Mouse (Mus musculus): ENCODE data around the gene Ovch2. TPM values are rescaled to one million over a fixed set of nuclear protein-coding genes. Genes with fewer than 3 reads are reported as not detected.

Gene Ovch2
- not detected in 2 replicates for polyA plus RNA-seq (2012)

DNA sequence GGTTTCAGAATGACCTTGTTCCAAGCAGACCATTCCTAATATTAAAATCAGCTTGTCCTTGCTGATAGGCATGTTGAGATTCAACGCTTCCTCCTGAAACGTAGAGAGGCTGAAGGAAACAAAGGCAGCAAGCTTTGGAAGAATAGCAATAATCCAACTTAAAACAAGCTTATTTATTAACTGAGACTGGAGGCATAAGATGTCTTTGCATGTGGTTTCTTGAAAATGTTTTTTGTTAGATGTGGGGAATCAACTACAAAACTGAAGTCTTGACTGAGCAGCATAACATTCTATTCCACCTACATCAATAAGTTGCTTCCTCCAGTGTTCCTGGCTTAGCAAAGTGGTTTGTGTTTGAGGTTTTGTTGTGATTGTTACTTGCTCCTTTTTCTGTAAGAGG is at the start of gene Ovch2:
Gene Ovch2 (minus strand): TSS at position 101 of the 400 bp plus-strand sequence.

DNA sequence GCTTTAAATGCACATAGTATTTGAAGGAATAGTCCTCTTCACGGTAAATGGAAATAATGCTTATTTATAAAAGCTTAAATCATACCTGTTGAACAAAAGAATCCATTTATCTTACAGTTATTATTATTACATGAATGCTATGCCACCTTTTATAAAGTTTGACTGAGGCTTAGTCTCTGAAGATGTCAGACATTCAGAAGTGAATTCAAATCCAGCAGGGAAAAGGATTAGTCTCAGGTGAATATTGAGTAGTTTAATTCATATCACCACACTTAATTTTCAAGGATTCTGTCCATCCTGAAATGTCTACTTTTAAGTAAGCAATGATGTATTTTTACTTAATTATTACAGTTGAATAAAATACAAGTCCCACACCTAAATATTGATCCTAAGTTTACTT is 46.4 kb upstream of the Ovch2 start, which contains the start of gene Olfr470:
Gene Olfr470 (minus strand): TSS at position 101 of the 400 bp plus-strand sequence.

GRCm38 (mm10) chr7:107825441-107825840 is 24.4 kb upstream of the Ovch2 start, which contains the start of gene Olfr469:
TSS of gene Olfr469 (minus strand) at chr7:107825541.

GRCm38 (mm10) chr7:107811963-107812362 is 11.0 kb upstream of the Ovch2 start, which contains the start of gene Olfr467:
TSS of gene Olfr467 (plus strand) at chr7:107812263.

GRCm38 (mm10) chr7:107757308-107758151 is 43.5 kb downstream of the Ovch2 start, which contains the start of gene Cyb5r2:
TSS of gene Cyb5r2 (minus strand) at chr7:107758032.

Other genes starting within 250 kb of the Ovch2 start
- not detected in 2 replicates for gene Olfml1, start 233.8 kb downstream of the Ovch2 start, polyA plus RNA-seq (2012)
- 1.7 and 1.9 TPM in 2 replicates for gene Ppfibp2, start 206.0 kb downstream of the Ovch2 start, polyA plus RNA-seq (2012)
- not detected in 2 replicates for gene 5330417H12Rik, start 176.0 kb downstream of the Ovch2 start, polyA plus RNA-seq (2012)
- gene Cyb5r2, start 43.2 kb downstream of the Ovch2 start, polyA plus RNA-seq (2012) = not detected in 2 replicates
- gene Olfr467, start 11.1 kb upstream of the Ovch2 start, polyA plus RNA-seq (2012) = not detected in 2 replicates
- not detected in 2 replicates for gene Olfr469, start 24.3 kb upstream of the Ovch2 start, polyA plus RNA-seq (2012)
- not detected in 2 replicates for gene Olfr470, start 46.3 kb upstream of the Ovch2 start, polyA plus RNA-seq (2012)
- gene Olfr472, start 96.7 kb upstream of the Ovch2 start, polyA plus RNA-seq (2012) = not detected in 2 replicates
- not detected in 2 replicates for gene Olfr473, start 129.2 kb upstream of the Ovch2 start, polyA plus RNA-seq (2012)
- not detected in 2 replicates for gene Olfr474, start 153.4 kb upstream of the Ovch2 start, polyA plus RNA-seq (2012)
- not detected in 2 replicates for gene Olfr476, start 163.6 kb upstream of the Ovch2 start, polyA plus RNA-seq (2012)
- not detected in 2 replicates for gene Olfr477, start 185.5 kb upstream of the Ovch2 start, polyA plus RNA-seq (2012)
- not detected in 2 replicates for gene Olfr478, start 232.8 kb upstream of the Ovch2 start, polyA plus RNA-seq (2012)
- gene Olfr479, start 249.5 kb upstream of the Ovch2 start, polyA plus RNA-seq (2012) = not detected in 2 replicates